Mouse (Mus musculus) midbrain, embryonic 12.5 days (tissue): ENCODE data around the gene Phactr4. TPM values are rescaled to one million over a fixed set of nuclear protein-coding genes. Genes with fewer than 3 reads are reported as not detected.

Experiments
- ATAC-seq: fragments of 200-750 bp; cut with Nextera tagmentation; 2 replicates; pipeline ENCODE4 v1.8.0; 2017; ENCODE audit warnings: low read depth, moderate TSS enrichment, moderate library complexity; ENCODE audit not compliant: low FRiP score
- H3K27ac ChIP-seq: fragments of 300-500 bp; sonication (generic); replicated peaks from 2 replicates; pipeline ENCODE4 v1.5.1; 2016; ENCODE audit warnings: mild to moderate bottlenecking
- H3K27me3 ChIP-seq: fragments of 300-500 bp; sonication (generic); 2 replicates; pipeline ENCODE4 v1.6.1; 2016; ENCODE audit warnings: mild to moderate bottlenecking
- H3K36me3 ChIP-seq: fragments of 300-500 bp; sonication (generic); 2 replicates; pipeline ENCODE4 v1.6.1; 2016
- H3K4me1 ChIP-seq: fragments of 300-500 bp; sonication (generic); 2 replicates; pipeline ENCODE4 v1.6.1; 2016
- H3K4me2 ChIP-seq: fragments of 300-500 bp; sonication (generic); replicated peaks from 2 replicates; pipeline ENCODE4 v1.6.1; 2016; ENCODE audit warnings: mild to moderate bottlenecking, moderate library complexity
- H3K4me3 ChIP-seq: fragments of 300-500 bp; sonication (generic); 2 replicates; pipeline ENCODE4 v1.5.1; 2016; ENCODE audit warnings: mild to moderate bottlenecking
- H3K9ac ChIP-seq: fragments of 300-500 bp; sonication (generic); replicated peaks from 2 replicates; pipeline ENCODE4 v1.6.1; 2016; ENCODE audit warnings: mild to moderate bottlenecking, moderate library complexity
- H3K9me3 ChIP-seq: fragments of 300-500 bp; sonication (generic); 2 replicates; pipeline ENCODE4 v1.6.1; 2016; ENCODE audit warnings: mild to moderate bottlenecking
- WGBS: fragments of 180-500 bp; shearing (Covaris S2); methylation state at CpG from one replicate; pipeline ENCODE4 v1.1.7; 2016; 5-methylcytosine and 5-hydroxymethylcytosine counted together
- polyA plus RNA-seq: library from polyadenylated mRNA; unstranded; fragments of >200 nt; fragmentation: Nextera tagmentation; extraction: Ambion mirVana; gene quantifications from 2 replicates; pipeline ENCODE4 v1.2.1, GENCODE M21; 2016

The Phactr4 gene
- polyA plus RNA-seq, 1 experiment from 2014 or later = 20.7 TPM

GRCm38 (mm10) chr4:132406393-132407189, 15.7 kb downstream of the Phactr4 start:
- 82% methylated on average over 13 of the region's 13 CpGs for WGBS
- Histone ChIP-seq H3K27ac (no peak overlapping the region), H3K4me1 (no peaks in the 10 kb centered on the region), H3K4me3 (no peak overlapping the region), H3K4me2 (no peak overlapping the region), H3K36me3 (peaks cover 4% of the 10 kb centered on the region; the same call in 1 of the 2 replicates), H3K9ac (no peak overlapping the region), H3K27me3 (no peaks in the 10 kb centered on the region), H3K9me3 (no peaks in the 10 kb centered on the region)
- no peak for ATAC-seq

DNA sequence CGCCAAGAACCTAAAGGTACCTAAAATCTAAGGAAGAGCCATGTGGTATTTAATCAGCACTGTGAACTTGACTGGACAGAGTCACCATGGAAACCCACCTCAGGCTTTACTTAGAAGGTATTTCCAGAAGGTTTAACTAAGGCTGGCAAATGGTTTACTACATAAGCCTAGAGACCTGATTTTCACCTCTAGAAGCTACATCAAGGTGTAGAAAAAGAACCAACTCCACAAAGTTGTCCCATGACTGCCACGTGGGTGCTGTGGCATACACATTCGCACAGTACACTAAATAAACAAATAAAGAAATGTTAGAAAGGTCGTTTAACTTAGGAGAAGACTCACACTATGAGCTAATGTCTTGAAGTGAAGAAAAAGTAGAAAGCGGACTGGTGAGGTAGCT, 17.7 kb downstream of the Phactr4 start:
- 86% methylated on average over 5 of the region's 5 CpGs for WGBS
- Histone ChIP-seq H3K4me1 (no peaks in the 10 kb centered on the region), H3K9ac (no peak overlapping the region), H3K36me3 (no peaks in the 10 kb centered on the region), H3K9me3 (no peaks in the 10 kb centered on the region), H3K4me2 (no peak overlapping the region), H3K4me3 (no peak overlapping the region), H3K27ac (no peak overlapping the region), H3K27me3 (no peaks in the 10 kb centered on the region)
- ATAC-seq = no peak

- Histone ChIP-seq H3K9ac (no peak overlapping the region), H3K27ac (no peak overlapping the region), H3K4me1 (peaks cover 4% of the 10 kb centered on the region; the same call in 1 of the 2 replicates), H3K27me3 (no peaks in the 10 kb centered on the region), H3K9me3 (no peaks in the 10 kb centered on the region), H3K4me3 (no peak overlapping the region), H3K36me3 (no peaks in the 10 kb centered on the region), H3K4me2 (no peak overlapping the region)
- no peak for ATAC-seq
- 88% methylated on average over 5 of the region's 5 CpGs for WGBS
Measured at GRCm38 (mm10) chr4:132403063-132403660, 19.1 kb downstream of the Phactr4 start.

DNA sequence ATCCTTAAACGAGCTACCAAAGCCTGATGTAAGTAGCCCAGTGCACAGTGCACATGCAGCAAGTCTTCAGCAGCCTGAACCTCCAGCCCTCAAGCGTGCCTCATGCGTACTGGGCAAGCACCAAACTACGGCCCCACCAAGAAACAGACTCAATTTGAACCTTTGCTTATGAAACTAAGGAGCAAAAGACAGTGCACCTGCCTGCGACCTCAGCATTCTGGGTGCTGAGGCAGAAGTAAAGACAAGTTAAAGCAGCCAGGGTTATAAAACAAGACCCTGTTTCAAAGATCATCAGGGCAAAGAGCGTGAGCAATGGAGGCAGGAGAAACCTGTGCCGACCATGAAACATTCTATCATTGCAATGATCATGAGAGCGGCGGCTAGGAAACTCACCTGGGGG, 21.3 kb downstream of the Phactr4 start:
- no peaks in the 10 kb centered on the region for H3K27me3 ChIP-seq
- WGBS = 94% methylated on average over 9 of the region's 9 CpGs
- no peak overlapping the region for H3K27ac ChIP-seq
- peaks cover 9% of the 10 kb centered on the region; the same call in 1 of the 2 replicates for H3K4me1 ChIP-seq
- H3K9me3 ChIP-seq = no peaks in the 10 kb centered on the region
- no peaks in the 10 kb centered on the region for H3K36me3 ChIP-seq
- H3K4me3 ChIP-seq = no peak overlapping the region
- ATAC-seq = no peak
- no peak overlapping the region for H3K9ac ChIP-seq
- no peak overlapping the region for H3K4me2 ChIP-seq

DNA sequence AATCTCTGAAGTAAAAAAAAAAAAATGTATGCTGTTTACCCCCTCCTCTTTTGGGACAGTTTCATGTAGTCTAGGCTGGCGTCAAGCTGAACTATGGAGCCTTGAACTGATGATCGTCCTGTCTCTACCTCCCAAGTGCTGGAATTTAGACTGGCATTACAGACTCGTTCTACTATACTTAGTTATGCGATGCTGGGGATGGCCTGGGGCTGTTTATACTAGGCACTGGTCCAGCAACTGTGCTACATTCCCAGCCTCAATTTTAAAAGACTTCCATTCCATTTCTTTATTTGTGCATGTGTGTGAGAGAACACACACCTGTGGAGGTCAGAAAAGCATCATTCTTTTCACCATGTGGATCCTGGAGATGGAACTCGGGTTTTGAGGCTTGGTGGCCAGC, 23.4 kb downstream of the Phactr4 start:
- H3K4me2 ChIP-seq = no peak overlapping the region
- H3K36me3 ChIP-seq = no peaks in the 10 kb centered on the region
- H3K27ac ChIP-seq = no peak overlapping the region
- no peaks in the 10 kb centered on the region for H3K27me3 ChIP-seq
- no peak overlapping the region for H3K4me3 ChIP-seq
- peaks cover 9% of the 10 kb centered on the region; the same call in 1 of the 2 replicates for H3K4me1 ChIP-seq
- H3K9me3 ChIP-seq = no peaks in the 10 kb centered on the region
- H3K9ac ChIP-seq = no peak overlapping the region
- 85% methylated on average over 5 of the region's 5 CpGs for WGBS
- ATAC-seq = no peak

GRCm38 (mm10) chr4:132398045-132398774, 24.1 kb downstream of the Phactr4 start:
- H3K4me2 ChIP-seq = 0 out of 2 replicates have a peak overlapping the region, but pooled peaks have one; percentile 16
- no peaks in the 10 kb centered on the region for H3K27me3 ChIP-seq
- WGBS = 38% methylated on average over 11 of the region's 11 CpGs
- H3K4me1 ChIP-seq = peaks cover 9% of the 10 kb centered on the region; the same call in 1 of the 2 replicates
- no peak for ATAC-seq
- no peaks in the 10 kb centered on the region for H3K9me3 ChIP-seq
- no peak overlapping the region for H3K4me3 ChIP-seq
- no peaks in the 10 kb centered on the region for H3K36me3 ChIP-seq
- no peak overlapping the region for H3K27ac ChIP-seq
- no peak overlapping the region; the same call in 1 of the 2 replicates for H3K9ac ChIP-seq

- no peak for ATAC-seq
- Histone ChIP-seq H3K27ac (no peak overlapping the region), H3K4me1 (peaks cover 9% of the 10 kb centered on the region; the same call in 1 of the 2 replicates), H3K4me2 (no peak overlapping the region), H3K9me3 (no peaks in the 10 kb centered on the region), H3K36me3 (no peaks in the 10 kb centered on the region), H3K27me3 (no peaks in the 10 kb centered on the region), H3K4me3 (no peak overlapping the region), H3K9ac (no peak overlapping the region)
- 98% methylated on average over 3 of the region's 3 CpGs for WGBS
Measured at GRCm38 (mm10) chr4:132397120-132397519, 25.2 kb downstream of the Phactr4 start.

GRCm38 (mm10) chr4:132396251-132396650, 26.0 kb downstream of the Phactr4 start:
- Histone ChIP-seq H3K4me3 (no peak overlapping the region), H3K9me3 (no peaks in the 10 kb centered on the region), H3K4me2 (no peak overlapping the region), H3K27me3 (no peaks in the 10 kb centered on the region), H3K9ac (no peak overlapping the region), H3K27ac (no peak overlapping the region), H3K36me3 (no peaks in the 10 kb centered on the region), H3K4me1 (peaks cover 9% of the 10 kb centered on the region; the same call in 1 of the 2 replicates)
- 90% methylated on average over 7 of the region's 7 CpGs for WGBS
- no peak for ATAC-seq

GRCm38 (mm10) chr4:132391063-132391740, 31.1 kb downstream of the Phactr4 start:
- H3K9me3 ChIP-seq = no peaks in the 10 kb centered on the region
- no peaks in the 10 kb centered on the region for H3K36me3 ChIP-seq
- H3K4me1 ChIP-seq = no peaks in the 10 kb centered on the region
- H3K4me2 ChIP-seq = no peak overlapping the region
- H3K27me3 ChIP-seq = no peaks in the 10 kb centered on the region
- ATAC-seq = no peak
- H3K9ac ChIP-seq = no peak overlapping the region
- no peak overlapping the region for H3K4me3 ChIP-seq
- H3K27ac ChIP-seq = no peak overlapping the region
- WGBS = 93% methylated on average over 8 of the region's 8 CpGs

DNA sequence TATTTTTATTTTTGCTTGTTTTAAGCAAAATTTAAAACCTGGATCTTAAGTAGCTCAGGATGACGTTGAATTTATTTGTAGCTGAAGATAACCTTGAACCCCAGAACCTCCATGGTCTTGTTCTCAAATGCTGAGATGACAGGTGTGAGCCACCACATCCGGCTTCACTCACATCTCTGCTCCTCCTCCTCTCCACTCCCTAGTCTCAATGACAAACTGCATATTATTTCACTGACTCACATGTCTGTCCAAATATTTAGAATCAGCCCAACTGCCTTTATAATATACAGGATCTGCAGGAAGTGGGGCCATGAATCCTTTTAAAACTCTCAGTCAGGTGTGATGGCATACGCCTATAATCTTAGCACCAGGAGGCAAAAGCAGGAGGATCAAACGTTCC, 33.0 kb downstream of the Phactr4 start:
- no peak overlapping the region for H3K9ac ChIP-seq
- no peak overlapping the region for H3K27ac ChIP-seq
- H3K36me3 ChIP-seq = peaks cover 10% of the 10 kb centered on the region
- WGBS = 91% methylated on average over 4 of the region's 4 CpGs
- no peaks in the 10 kb centered on the region for H3K27me3 ChIP-seq
- no peaks in the 10 kb centered on the region for H3K9me3 ChIP-seq
- ATAC-seq = no peak
- H3K4me2 ChIP-seq = no peak overlapping the region
- no peaks in the 10 kb centered on the region for H3K4me1 ChIP-seq
- no peak overlapping the region for H3K4me3 ChIP-seq

GRCm38 (mm10) chr4:132387617-132388016, 34.7 kb downstream of the Phactr4 start:
- no peak for ATAC-seq
- no peaks in the 10 kb centered on the region for H3K27me3 ChIP-seq
- no peak overlapping the region for H3K4me3 ChIP-seq
- no peaks in the 10 kb centered on the region for H3K4me1 ChIP-seq
- 85% methylated on average over 5 of the region's 5 CpGs for WGBS
- H3K36me3 ChIP-seq = peaks cover 10% of the 10 kb centered on the region
- H3K27ac ChIP-seq = no peak overlapping the region
- no peak overlapping the region for H3K4me2 ChIP-seq
- no peaks in the 10 kb centered on the region for H3K9me3 ChIP-seq
- H3K9ac ChIP-seq = no peak overlapping the region
